Mouse (Mus musculus): Measurements from ENCODE around the gene Gng4. TPM values are rescaled to one million over a fixed set of nuclear protein-coding genes. Genes with fewer than 3 reads are reported as not detected.

Gng4 gene
- polyA plus RNA-seq, 1 experiment from 2014 or later: 103 TPM

GRCm38 (mm10) chr13:13798775-13799174 lies 14.9 kb downstream of the Gng4 start:
- Histone ChIP-seq H3K36me3 (ENCODE audit: control insufficient read depth, insufficient read depth, low read length) (no peaks in the 10 kb centered on the region), H3K4me2 (ENCODE audit: low read length) (no peak overlapping the region), H3K4me1 (ENCODE audit: control insufficient read depth, insufficient read depth, low read length) (peaks cover 3% of the 10 kb centered on the region), H3K27me3 (ENCODE audit: control insufficient read depth, insufficient read depth, low read depth, low read length) (no peaks in the 10 kb centered on the region), H3K9ac (ENCODE audit: low read depth, low read length) (no peak overlapping the region), H3K27ac (ENCODE audit: low read length) (no peak overlapping the region), H3K9me3 (replicated peaks; ENCODE audit: control insufficient read depth, low read length, poor library complexity, severe bottlenecking) (no peaks in the 10 kb centered on the region), H3K4me3 (ENCODE audit: low read depth, low read length) (no peak overlapping the region)
- peak; percentile 26; the same call in 1 of the 2 replicates for ATAC-seq
- WGBS: 68% methylated on average over 8 of the region's 8 CpGs

- H3K4me1 ChIP-seq (ENCODE audit: control insufficient read depth, insufficient read depth, low read length): 0 out of 2 replicates have a peak, but pooled peaks cover 2% of the 10 kb centered on the region
- no peak overlapping the region for H3K4me3 ChIP-seq (ENCODE audit: low read depth, low read length)
- WGBS: 33% methylated on average over 11 of the region's 11 CpGs
- H3K36me3 ChIP-seq (ENCODE audit: control insufficient read depth, insufficient read depth, low read length): no peaks in the 10 kb centered on the region
- H3K9me3 ChIP-seq (replicated peaks; ENCODE audit: control insufficient read depth, low read length, poor library complexity, severe bottlenecking): no peaks in the 10 kb centered on the region
- H3K9ac ChIP-seq (ENCODE audit: low read depth, low read length): no peak overlapping the region
- H3K27me3 ChIP-seq (ENCODE audit: control insufficient read depth, insufficient read depth, low read depth, low read length): no peaks in the 10 kb centered on the region
- no peak overlapping the region for H3K27ac ChIP-seq (ENCODE audit: low read length)
- H3K4me2 ChIP-seq (ENCODE audit: low read length): no peak overlapping the region
- peak; percentile 80 for ATAC-seq
These were observed 24.7 kb downstream of the Gng4 start for GRCm38 (mm10) chr13:13808337-13809132.

- Histone ChIP-seq H3K4me1 (ENCODE audit: control insufficient read depth, insufficient read depth, low read length) (0 out of 2 replicates have a peak, but pooled peaks cover 2% of the 10 kb centered on the region), H3K27ac (ENCODE audit: low read length) (no peak overlapping the region), H3K9ac (ENCODE audit: low read depth, low read length) (no peak overlapping the region), H3K9me3 (replicated peaks; ENCODE audit: control insufficient read depth, low read length, poor library complexity, severe bottlenecking) (no peaks in the 10 kb centered on the region), H3K27me3 (ENCODE audit: control insufficient read depth, insufficient read depth, low read depth, low read length) (no peaks in the 10 kb centered on the region), H3K4me3 (ENCODE audit: low read depth, low read length) (no peak overlapping the region), H3K36me3 (ENCODE audit: control insufficient read depth, insufficient read depth, low read length) (no peaks in the 10 kb centered on the region), H3K4me2 (ENCODE audit: low read length) (no peak overlapping the region)
- 86% methylated on average over 7 of the region's 7 CpGs for WGBS
- ATAC-seq: no peak
These were observed 27.0 kb downstream of the Gng4 start for GRCm38 (mm10) chr13:13810885-13811284.

GRCm38 (mm10) chr13:13818696-13819095 lies 34.8 kb downstream of the Gng4 start:
- Histone ChIP-seq H3K9me3 (replicated peaks; ENCODE audit: control insufficient read depth, low read length, poor library complexity, severe bottlenecking) (no peaks in the 10 kb centered on the region), H3K27ac (ENCODE audit: low read length) (no peak overlapping the region), H3K36me3 (ENCODE audit: control insufficient read depth, insufficient read depth, low read length) (no peaks in the 10 kb centered on the region), H3K4me3 (ENCODE audit: low read depth, low read length) (no peak overlapping the region), H3K4me1 (ENCODE audit: control insufficient read depth, insufficient read depth, low read length) (no peaks in the 10 kb centered on the region), H3K27me3 (ENCODE audit: control insufficient read depth, insufficient read depth, low read depth, low read length) (no peaks in the 10 kb centered on the region), H3K9ac (ENCODE audit: low read depth, low read length) (no peak overlapping the region), H3K4me2 (ENCODE audit: low read length) (no peak overlapping the region)
- no peak for ATAC-seq
- 84% methylated on average over 3 of the region's 3 CpGs for WGBS

- no peak overlapping the region for H3K27ac ChIP-seq (ENCODE audit: low read length)
- H3K4me1 ChIP-seq (ENCODE audit: control insufficient read depth, insufficient read depth, low read length): no peaks in the 10 kb centered on the region
- no peaks in the 10 kb centered on the region for H3K9me3 ChIP-seq (replicated peaks; ENCODE audit: control insufficient read depth, low read length, poor library complexity, severe bottlenecking)
- no peaks in the 10 kb centered on the region for H3K27me3 ChIP-seq (ENCODE audit: control insufficient read depth, insufficient read depth, low read depth, low read length)
- no peaks in the 10 kb centered on the region for H3K36me3 ChIP-seq (ENCODE audit: control insufficient read depth, insufficient read depth, low read length)
- WGBS: 76% methylated on average over 7 of the region's 7 CpGs
- no peak overlapping the region for H3K9ac ChIP-seq (ENCODE audit: low read depth, low read length)
- ATAC-seq: 0 out of 2 replicates have a peak, but pooled peaks have one; percentile 34
- H3K4me2 ChIP-seq (ENCODE audit: low read length): no peak overlapping the region
- no peak overlapping the region for H3K4me3 ChIP-seq (ENCODE audit: low read depth, low read length)
These were observed 36.6 kb downstream of the Gng4 start for GRCm38 (mm10) chr13:13820234-13821123.

GRCm38 (mm10) chr13:13824946-13825345 lies 41.1 kb downstream of the Gng4 start:
- 90% methylated on average over 7 of the region's 7 CpGs for WGBS
- Histone ChIP-seq H3K4me1 (ENCODE audit: control insufficient read depth, insufficient read depth, low read length) (no peaks in the 10 kb centered on the region), H3K27ac (ENCODE audit: low read length) (no peak overlapping the region), H3K9me3 (replicated peaks; ENCODE audit: control insufficient read depth, low read length, poor library complexity, severe bottlenecking) (no peaks in the 10 kb centered on the region), H3K27me3 (ENCODE audit: control insufficient read depth, insufficient read depth, low read depth, low read length) (no peaks in the 10 kb centered on the region), H3K36me3 (ENCODE audit: control insufficient read depth, insufficient read depth, low read length) (no peaks in the 10 kb centered on the region), H3K4me2 (ENCODE audit: low read length) (no peak overlapping the region), H3K9ac (ENCODE audit: low read depth, low read length) (no peak overlapping the region), H3K4me3 (ENCODE audit: low read depth, low read length) (no peak overlapping the region)
- no peak; the same call in 1 of the 2 replicates for ATAC-seq

- H3K4me3 ChIP-seq (ENCODE audit: low read depth, low read length): no peak overlapping the region
- H3K4me2 ChIP-seq (ENCODE audit: low read length): no peak overlapping the region
- H3K36me3 ChIP-seq (ENCODE audit: control insufficient read depth, insufficient read depth, low read length): no peaks in the 10 kb centered on the region
- no peak overlapping the region for H3K27ac ChIP-seq (ENCODE audit: low read length)
- no peak overlapping the region for H3K9ac ChIP-seq (ENCODE audit: low read depth, low read length)
- H3K9me3 ChIP-seq (replicated peaks; ENCODE audit: control insufficient read depth, low read length, poor library complexity, severe bottlenecking): no peaks in the 10 kb centered on the region
- 86% methylated on average over 6 of the region's 6 CpGs for WGBS
- H3K27me3 ChIP-seq (ENCODE audit: control insufficient read depth, insufficient read depth, low read depth, low read length): no peaks in the 10 kb centered on the region
- H3K4me1 ChIP-seq (ENCODE audit: control insufficient read depth, insufficient read depth, low read length): no peaks in the 10 kb centered on the region
- no peak for ATAC-seq
These were observed 42.7 kb downstream of the Gng4 start for GRCm38 (mm10) chr13:13826533-13826932.

GRCm38 (mm10) chr13:13828125-13828524 lies 44.3 kb downstream of the Gng4 start:
- no peak for ATAC-seq
- no peaks in the 10 kb centered on the region for H3K9me3 ChIP-seq (replicated peaks; ENCODE audit: control insufficient read depth, low read length, poor library complexity, severe bottlenecking)
- no peak overlapping the region for H3K27ac ChIP-seq (ENCODE audit: low read length)
- H3K4me2 ChIP-seq (ENCODE audit: low read length): no peak overlapping the region
- H3K36me3 ChIP-seq (ENCODE audit: control insufficient read depth, insufficient read depth, low read length): no peaks in the 10 kb centered on the region
- 34% methylated on average over 1 of the region's 1 CpGs for WGBS
- H3K9ac ChIP-seq (ENCODE audit: low read depth, low read length): no peak overlapping the region
- H3K4me3 ChIP-seq (ENCODE audit: low read depth, low read length): no peak overlapping the region
- H3K4me1 ChIP-seq (ENCODE audit: control insufficient read depth, insufficient read depth, low read length): no peaks in the 10 kb centered on the region
- no peaks in the 10 kb centered on the region for H3K27me3 ChIP-seq (ENCODE audit: control insufficient read depth, insufficient read depth, low read depth, low read length)
